Mouse (Mus musculus): ENCODE results near the gene Fam208a. TPM values are rescaled to one million over a fixed set of nuclear protein-coding genes. Genes with fewer than 3 reads are reported as not detected.
A peak's percentile ranks its signal among the peaks of the same experiment; 100 is the strongest.

The Fam208a gene
- total RNA-seq, 2 experiments from 2014 or later: 33.5 to 34.8 TPM

DNA sequence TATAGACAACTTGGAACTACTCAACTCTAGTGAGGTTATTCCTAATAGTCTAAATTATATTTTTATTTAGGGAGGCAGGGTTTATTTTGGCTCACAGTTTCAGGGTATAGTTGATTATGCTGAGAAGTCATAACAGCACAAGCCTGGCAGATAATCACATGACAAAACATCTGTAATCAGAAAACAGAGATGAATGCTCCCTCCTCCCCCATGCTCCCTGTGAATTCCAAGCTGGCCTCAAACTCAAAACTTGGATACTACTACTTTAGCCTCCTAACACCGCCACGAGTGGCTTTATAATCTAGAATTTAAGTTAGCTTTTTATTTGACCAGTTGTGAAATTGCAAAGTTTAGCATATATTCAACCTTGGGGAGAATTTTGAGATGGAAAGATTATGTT is 3.4 kb downstream of the Fam208a start:
- Histone ChIP-seq H3K4me3 (no peak overlapping the region), H3K27ac (no peak overlapping the region)
- TF ChIP-seq CTCF (conservative IDR thresholded peaks at IDR 0.05): no peak
- no peak for DNase-seq (ENCODE audit: low spot score in 2 of 2)

DNA sequence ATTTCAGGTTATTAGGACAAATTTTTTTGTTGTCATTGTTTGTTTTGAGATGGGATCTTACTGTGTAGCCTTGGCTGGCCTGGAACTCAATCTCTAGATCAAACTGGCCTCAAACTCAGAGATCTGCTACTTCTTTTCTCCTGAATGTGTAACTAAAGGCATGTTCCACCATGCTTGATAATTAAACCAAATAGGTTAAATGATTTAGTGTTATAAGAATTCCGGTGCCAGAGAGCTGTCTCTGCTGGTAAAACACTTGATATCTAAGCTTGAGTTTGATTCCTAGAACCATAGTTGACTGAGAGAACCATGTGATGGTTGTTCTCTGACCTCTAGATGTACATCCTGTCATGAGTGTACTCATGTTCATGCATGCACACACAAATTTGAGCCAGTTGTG is 7.5 kb downstream of the Fam208a start:
- no peak for TF ChIP-seq CTCF (conservative IDR thresholded peaks at IDR 0.05)
- DNase-seq (ENCODE audit: low spot score in 2 of 2): no peak
- Histone ChIP-seq H3K4me3 (no peak overlapping the region), H3K27ac (no peak overlapping the region)

DNA sequence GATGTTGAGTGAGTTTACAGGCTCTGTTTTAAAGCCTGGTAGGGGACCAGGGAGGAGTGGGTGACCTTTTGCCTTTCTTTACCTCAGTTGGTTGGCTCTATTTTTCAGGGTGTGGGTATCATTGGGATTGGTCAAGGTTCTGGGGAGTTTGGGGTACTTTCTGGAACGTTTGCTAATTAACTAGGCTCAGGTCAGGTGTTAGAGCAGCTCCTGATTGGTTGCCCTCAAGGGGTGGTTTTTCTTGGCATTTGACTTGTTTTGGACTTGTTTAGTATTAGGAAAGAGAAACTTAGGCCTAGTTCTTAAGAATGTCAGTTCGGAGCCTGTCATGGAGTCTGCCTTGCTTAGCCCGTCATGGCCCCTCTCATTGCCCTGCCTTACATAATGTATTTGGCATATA is 8.2 kb downstream of the Fam208a start:
- no peak for TF ChIP-seq CTCF (conservative IDR thresholded peaks at IDR 0.05)
- DNase-seq (ENCODE audit: low spot score in 2 of 2): no peak
- no peak overlapping the region for H3K27ac ChIP-seq
- no peak overlapping the region for H3K4me3 ChIP-seq

DNA sequence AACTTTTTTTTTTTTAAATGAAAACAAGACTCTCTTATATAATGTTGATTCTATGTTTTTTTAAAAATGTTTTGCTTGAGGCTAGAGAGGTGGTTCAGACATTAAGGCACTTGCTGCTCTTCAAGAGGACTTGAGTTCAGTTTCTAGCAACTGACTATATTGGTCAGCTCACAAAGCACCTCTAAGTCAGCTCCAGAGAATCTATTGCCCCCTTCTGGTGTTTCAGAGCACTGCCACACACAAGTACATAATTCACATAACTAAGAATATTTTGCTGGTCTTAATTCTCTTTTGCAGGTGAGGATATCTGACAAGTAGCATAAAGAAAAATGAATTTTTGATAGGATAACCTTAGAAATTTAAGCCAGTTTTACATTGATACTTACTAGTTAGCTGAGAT is 12.3 kb downstream of the Fam208a start:
- peak; percentile 73 for TF ChIP-seq CTCF (conservative IDR thresholded peaks at IDR 0.05)
- Histone ChIP-seq H3K4me3 (no peak overlapping the region), H3K27ac (no peak overlapping the region)
- DNase-seq (ENCODE audit: low spot score in 2 of 2): no peak

DNA sequence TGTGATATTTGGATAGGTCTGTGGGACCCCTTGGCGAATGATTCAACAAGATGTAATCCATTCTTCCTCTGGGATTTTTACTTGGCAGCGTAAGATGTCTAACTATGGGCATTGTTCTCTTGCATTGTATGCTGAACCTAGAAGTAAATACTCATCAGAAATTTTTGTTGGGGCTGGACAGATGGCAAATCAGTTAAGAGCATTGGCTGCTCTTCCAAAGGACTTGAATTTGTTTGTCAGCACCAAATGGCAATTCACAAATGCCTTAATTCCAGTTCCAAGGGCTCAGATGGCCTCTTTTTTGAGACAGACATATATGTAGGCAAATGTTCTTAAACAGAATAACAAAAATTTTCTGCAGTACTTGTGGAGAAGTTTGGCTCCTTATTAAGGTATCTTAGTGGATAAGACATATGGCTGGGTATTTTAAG is 16.2 kb downstream of the Fam208a start:
- DNase-seq (ENCODE audit: low spot score in 2 of 2): peak; percentile 25 to 58
- H3K4me3 ChIP-seq: no peak overlapping the region
- no peak for TF ChIP-seq CTCF (conservative IDR thresholded peaks at IDR 0.05)
- H3K27ac ChIP-seq: peak overlapping the region; percentile 66

DNA sequence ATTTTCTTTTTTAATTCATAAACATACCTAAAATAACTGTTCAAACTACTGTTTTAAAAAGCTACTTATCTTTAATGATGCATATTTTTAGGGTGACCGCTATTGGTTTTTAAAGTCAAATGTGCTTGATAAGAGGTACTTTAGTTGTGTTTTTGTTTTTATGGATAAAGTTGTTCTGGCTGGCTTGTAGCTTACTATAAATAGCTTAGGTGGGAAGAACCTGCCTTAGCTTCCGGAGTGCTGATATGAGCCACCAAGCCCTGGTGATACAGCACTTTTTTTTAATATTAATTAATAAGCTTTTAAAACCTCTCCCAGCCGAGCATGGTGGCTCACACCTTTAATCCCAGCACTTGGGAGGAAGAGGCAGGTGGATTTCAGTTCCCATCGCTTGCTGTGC is 18.3 kb downstream of the Fam208a start:
- no peak overlapping the region for H3K4me3 ChIP-seq
- DNase-seq (ENCODE audit: low spot score in 2 of 2): no peak
- H3K27ac ChIP-seq: no peak overlapping the region
- TF ChIP-seq CTCF (conservative IDR thresholded peaks at IDR 0.05): no peak

DNA sequence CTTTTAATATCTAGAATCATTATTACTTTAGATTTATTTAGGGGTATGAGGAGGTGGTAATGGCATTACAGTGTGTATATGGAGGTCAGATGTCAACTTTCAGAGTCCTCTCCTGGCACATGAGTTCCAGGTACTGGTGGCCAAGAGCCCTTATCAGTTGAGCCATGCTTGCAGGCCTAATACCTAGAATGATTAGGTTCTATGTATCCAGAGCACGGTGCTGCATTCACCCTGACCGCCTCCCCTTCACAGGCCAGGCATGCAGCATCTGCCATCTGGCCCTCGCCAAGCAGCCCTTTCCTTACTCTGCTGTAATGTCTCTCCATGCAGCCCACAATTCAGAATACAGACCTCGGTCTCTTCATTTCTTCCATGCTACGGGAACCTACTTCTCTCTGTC is 62.8 kb downstream of the Fam208a start:
- no peak for DNase-seq (ENCODE audit: low spot score in 2 of 2)
- Histone ChIP-seq H3K27ac (no peak overlapping the region), H3K4me3 (no peak overlapping the region)
- no peak for TF ChIP-seq CTCF (conservative IDR thresholded peaks at IDR 0.05)

DNA sequence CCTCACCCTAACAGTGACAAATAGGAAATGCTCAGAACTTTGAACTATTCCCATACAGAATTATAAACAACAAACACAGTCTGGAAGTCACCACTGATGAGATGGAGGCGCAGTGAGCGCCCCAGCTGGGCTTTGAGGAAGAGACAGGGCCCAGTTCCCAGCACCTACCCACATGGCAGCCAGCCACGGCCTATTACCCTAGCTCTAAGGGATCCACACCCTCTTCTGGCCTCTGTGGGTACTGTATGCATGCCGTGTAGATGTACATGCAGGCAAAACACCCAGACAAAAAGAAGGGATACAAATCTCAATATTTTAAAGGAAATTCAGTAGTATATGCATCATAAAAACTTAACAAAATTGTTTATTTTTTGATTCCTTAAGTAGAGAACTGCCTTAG is 64.9 kb downstream of the Fam208a start:
- H3K4me3 ChIP-seq: no peak overlapping the region
- TF ChIP-seq CTCF (conservative IDR thresholded peaks at IDR 0.05): peak; percentile 59
- no peak for DNase-seq (ENCODE audit: low spot score in 2 of 2)
- no peak overlapping the region for H3K27ac ChIP-seq

DNA sequence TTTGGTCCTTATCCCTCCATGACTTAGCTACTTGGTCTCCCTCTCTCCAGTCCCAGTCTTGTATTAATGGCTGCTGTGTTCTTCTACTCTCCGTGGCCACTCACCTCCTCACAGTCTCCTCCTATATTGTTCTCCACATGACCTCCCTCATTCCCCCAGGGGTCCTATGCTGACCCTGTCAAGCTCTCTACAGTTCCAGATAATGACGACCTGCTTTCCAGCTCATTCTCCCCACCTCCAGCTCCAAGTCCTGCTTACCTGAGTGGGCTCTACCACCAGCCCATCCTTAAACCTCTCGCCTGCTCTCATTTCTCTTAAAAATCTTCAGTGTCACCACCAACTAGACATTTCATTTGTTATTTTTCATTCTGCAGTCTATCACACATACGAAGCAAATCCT is 72.5 kb downstream of the Fam208a start:
- DNase-seq (ENCODE audit: low spot score in 2 of 2): no peak
- no peak overlapping the region for H3K4me3 ChIP-seq
- TF ChIP-seq CTCF (conservative IDR thresholded peaks at IDR 0.05): no peak
- H3K27ac ChIP-seq: no peak overlapping the region

DNA sequence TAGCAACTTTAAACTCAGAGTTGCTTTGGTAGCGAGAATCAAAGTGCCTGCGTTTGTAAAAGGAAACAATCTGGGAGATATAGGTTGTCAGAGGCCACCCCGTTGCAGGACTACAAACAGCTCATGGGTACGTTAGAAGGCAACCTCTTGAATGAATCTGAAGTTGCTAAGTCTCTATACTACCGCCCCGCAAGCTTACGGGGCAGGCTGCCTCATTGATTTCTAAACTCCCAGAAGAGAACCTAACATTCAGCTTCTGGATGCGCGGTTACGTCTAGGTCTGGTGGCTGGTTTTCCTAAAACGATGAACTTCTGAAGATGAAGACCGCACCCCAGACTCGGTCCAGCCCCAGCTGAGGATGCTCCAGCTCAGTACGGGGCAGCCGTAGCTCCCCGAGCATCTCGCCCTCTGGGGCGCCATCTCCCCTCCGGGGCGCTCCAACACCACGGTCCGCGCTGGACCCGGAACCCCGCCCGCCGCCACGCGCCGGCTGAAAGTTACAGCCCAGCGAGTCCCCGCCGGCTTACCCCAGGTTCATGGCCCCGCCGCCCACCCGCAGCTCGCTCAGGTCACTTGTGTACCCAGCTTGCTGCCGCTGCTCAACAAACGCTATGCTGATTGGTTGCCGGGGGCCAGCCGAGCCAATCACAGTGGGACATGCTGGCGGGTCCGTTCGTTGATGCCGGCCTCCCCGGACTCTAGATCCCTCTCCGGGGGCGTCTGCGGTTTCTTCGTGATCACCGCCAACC is 79.4 kb downstream of the Fam208a start, which contains the start of gene Ccdc66:
Ccdc66 (minus strand) TSS at position 567 of the 750 bp plus-strand sequence.
- H3K4me3 ChIP-seq: peak within 1 kb of the TSS; percentile 80
- peak within 1 kb of the TSS; percentile 94 for H3K27ac ChIP-seq
- peak; percentile 97 to 100 for DNase-seq (ENCODE audit: low spot score in 2 of 2)
- peak; percentile 30; the same call in 1 of the 2 replicates for TF ChIP-seq CTCF (conservative IDR thresholded peaks at IDR 0.05)

DNA sequence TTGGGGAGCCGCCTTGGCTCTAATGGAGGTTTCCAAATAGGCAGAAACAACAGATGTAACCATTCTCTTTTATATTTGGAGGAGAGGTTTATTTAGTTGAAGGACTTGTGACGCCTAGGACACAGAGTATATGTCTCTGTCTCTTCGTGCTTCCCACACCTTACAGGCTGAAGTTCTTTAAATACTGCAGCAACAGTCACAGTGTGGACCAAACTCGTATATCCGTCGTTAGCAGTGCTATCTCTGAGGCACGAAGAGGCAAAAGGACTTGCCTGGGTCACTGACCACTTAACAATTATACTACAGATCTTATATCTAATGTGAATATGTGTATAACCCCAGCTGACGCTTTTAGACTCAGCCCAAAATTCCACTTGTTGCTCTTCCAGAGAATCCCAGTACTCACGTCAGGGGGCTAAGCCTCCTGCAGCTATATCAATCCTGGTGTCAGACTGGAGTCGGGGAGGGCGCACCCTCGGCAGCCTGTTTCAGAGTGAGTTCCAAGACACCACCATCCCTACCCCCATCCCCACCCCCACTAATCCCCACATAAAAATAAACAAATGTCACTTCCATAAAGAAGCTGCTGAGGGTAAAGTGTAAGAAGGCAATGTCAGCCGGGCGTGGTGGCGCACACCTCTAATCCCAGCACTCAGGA is 80.1 kb downstream of the Fam208a start:
- peak overlapping the region; percentile 80 for H3K4me3 ChIP-seq
- no peak for DNase-seq (ENCODE audit: low spot score in 2 of 2)
- no peak for TF ChIP-seq CTCF (conservative IDR thresholded peaks at IDR 0.05)
- H3K27ac ChIP-seq: peak overlapping the region; percentile 94

DNA sequence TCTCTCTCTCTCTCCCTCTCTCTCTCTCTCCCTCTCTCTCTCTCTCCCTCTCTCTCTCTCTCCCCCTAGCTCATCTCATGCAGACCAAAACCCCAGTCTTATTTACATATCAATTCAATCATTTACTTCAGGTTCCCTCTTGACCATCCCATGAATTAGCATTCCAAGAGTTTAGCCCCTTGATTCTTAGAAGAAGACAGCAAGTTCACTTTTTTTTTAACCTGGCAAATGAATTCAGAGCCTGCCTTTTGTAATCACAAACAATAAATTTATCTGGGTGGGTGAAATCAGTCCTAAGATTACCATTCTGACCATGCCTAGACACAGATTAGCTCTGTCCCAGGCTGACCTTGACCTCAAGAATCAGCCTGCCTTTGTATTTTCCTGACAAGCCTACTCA is 95.9 kb downstream of the Fam208a start:
- Histone ChIP-seq H3K27ac (no peak overlapping the region), H3K4me3 (no peak overlapping the region)
- no peak for TF ChIP-seq CTCF (conservative IDR thresholded peaks at IDR 0.05)
- no peak for DNase-seq (ENCODE audit: low spot score in 2 of 2)

Small RNAs within 50 kb of the gene (microRNA-seq; reads per million reads assigned to microRNA genes)
- gene Gm23633: 0 reads per million in 2 experiments

Other genes starting within 250 kb of the Fam208a start
- 10 to 100 TPM; 20.2 to 21.6 TPM for gene Ccdc66, start 79.6 kb downstream of the Fam208a start, total RNA-seq (2021)
- gene Erc2, start 193.6 kb downstream of the Fam208a start, total RNA-seq (2021): 100 to 1,000 TPM; 236 to 244 TPM